Mouse (Mus musculus) heart, embryonic 13.5 days (tissue): ENCODE data around the gene Ctdspl. TPM values are rescaled to one million over a fixed set of nuclear protein-coding genes. Genes with fewer than 3 reads are reported as not detected.

Source experiments
- ATAC-seq: fragments of 200-750 bp; cut with Nextera tagmentation; 2 replicates; pipeline ENCODE4 v1.8.0; 2017; ENCODE audit warnings: moderate TSS enrichment; ENCODE audit not compliant: insufficient number of reproducible peaks, low FRiP score, low TSS enrichment; ENCODE audit errors: extremely low read depth
- H3K27ac ChIP-seq: fragments of 300-500 bp; sonication (generic); replicated peaks from 2 replicates; pipeline ENCODE4 v1.5.1; 2015; ENCODE audit warnings: moderate library complexity, mild to moderate bottlenecking, inconsistent platforms
- H3K27me3 ChIP-seq: fragments of 300-500 bp; sonication (generic); replicated peaks from 2 replicates; pipeline ENCODE4 v1.6.1; 2015; ENCODE audit warnings: mild to moderate bottlenecking, inconsistent platforms
- H3K36me3 ChIP-seq: fragments of 300-500 bp; sonication (generic); 2 replicates; pipeline ENCODE4 v1.6.1; 2015; ENCODE audit warnings: mild to moderate bottlenecking, inconsistent platforms
- H3K4me1 ChIP-seq: fragments of 300-500 bp; sonication (generic); 2 replicates; pipeline ENCODE4 v1.6.1; 2015; ENCODE audit warnings: inconsistent platforms
- H3K4me2 ChIP-seq: fragments of 300-500 bp; sonication (generic); 2 replicates; pipeline ENCODE4 v1.6.1; 2015; ENCODE audit warnings: inconsistent platforms, mild to moderate bottlenecking, moderate library complexity
- H3K4me3 ChIP-seq: fragments of 300-500 bp; sonication (generic); 2 replicates; pipeline ENCODE4 v1.5.1; 2015; ENCODE audit warnings: moderate library complexity, mild to moderate bottlenecking, inconsistent platforms
- H3K9ac ChIP-seq: fragments of 300-500 bp; sonication (generic); 2 replicates; pipeline ENCODE4 v1.6.1; 2015; ENCODE audit warnings: inconsistent platforms, mild to moderate bottlenecking, moderate library complexity
- H3K9me3 ChIP-seq: fragments of 300-500 bp; sonication (generic); 2 replicates; pipeline ENCODE4 v1.6.1; 2016; ENCODE audit warnings: inconsistent platforms
- WGBS: fragments of 180-500 bp; shearing (Covaris S2); methylation state at CpG from one replicate; pipeline ENCODE4 v1.1.7; 2015; ENCODE audit warnings: mixed read lengths; 5-methylcytosine and 5-hydroxymethylcytosine counted together
- polyA plus RNA-seq: library from polyadenylated mRNA; unstranded; fragments of >200 nt; fragmentation: Nextera tagmentation; extraction: Ambion mirVana; gene quantifications from 2 replicates; pipeline ENCODE4 v1.2.1, GENCODE M21; 2015

Ctdspl gene
- polyA plus RNA-seq, 1 experiment from 2014 or later = 6.8 TPM

DNA sequence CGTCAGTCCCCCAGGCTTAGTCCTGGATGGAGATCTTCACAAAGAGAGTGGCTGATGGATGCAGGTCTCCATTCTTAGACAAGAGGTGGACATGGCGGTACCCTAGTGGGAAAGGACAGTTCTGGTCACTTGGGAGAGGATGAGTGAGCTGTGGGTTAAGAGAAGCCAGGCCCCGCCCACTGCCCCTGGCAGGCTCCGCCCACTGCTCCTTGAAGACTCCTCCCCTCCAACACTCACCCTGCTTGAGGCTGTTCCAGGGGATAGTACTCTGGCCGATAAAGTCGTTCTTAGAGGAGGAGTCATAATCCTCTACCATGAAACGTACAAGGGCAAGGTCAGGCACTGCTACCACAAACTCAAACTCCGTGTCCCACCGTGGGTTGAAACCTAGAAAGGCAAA, 145.5 kb downstream of the Ctdspl start:
- Histone ChIP-seq H3K36me3 (peaks cover 53% of the 10 kb centered on the region), H3K4me2 (no peak overlapping the region), H3K27ac (no peak overlapping the region), H3K4me3 (no peak overlapping the region), H3K9me3 (no peaks in the 10 kb centered on the region), H3K9ac (no peak overlapping the region), H3K27me3 (peaks cover 3% of the 10 kb centered on the region; the same call in 1 of the 2 replicates), H3K4me1 (peaks cover 35% of the 10 kb centered on the region)
- WGBS = 76% methylated on average over 9 of the region's 9 CpGs
- ATAC-seq = no peak

DNA sequence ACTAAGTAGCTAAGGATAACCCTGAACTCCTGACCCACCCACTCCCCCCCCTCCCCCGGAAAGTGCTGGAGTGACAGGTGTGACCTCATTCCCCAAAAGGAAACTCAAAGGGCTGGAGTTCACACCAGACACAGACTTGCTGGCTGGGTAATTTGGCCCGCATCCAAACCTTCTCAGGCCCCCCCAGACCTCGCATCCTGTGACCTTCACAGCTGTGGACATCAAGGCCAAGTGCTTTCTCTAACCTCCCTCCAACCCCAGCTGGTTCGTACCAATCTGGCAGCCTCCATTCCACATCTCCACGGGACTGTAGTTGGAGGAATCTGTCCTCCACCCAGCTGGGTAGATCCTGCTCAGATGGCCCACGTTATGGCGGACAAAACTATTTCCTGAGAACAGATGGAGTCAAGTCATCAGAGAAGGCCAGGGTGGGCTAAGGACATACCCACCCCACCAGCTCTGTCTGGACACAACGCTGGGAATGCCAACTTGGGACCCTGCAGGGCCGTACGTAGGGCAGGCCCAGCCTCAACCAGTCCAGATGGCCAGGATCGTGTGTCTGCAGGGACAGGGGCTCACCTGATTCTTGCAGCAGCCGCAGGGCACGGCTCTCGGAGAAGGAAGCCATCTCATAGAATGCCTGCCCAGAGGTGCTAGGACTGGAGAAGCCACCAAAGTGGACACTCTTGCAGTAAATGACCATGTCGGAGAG, 147.1 kb downstream of the Ctdspl start:
- Histone ChIP-seq H3K9me3 (no peaks in the 10 kb centered on the region), H3K4me3 (no peak overlapping the region), H3K4me2 (no peak overlapping the region), H3K27me3 (no peaks in the 10 kb centered on the region), H3K4me1 (peaks cover 32% of the 10 kb centered on the region), H3K9ac (no peak overlapping the region), H3K36me3 (peaks cover 68% of the 10 kb centered on the region), H3K27ac (peak overlapping the region; percentile 16)
- no peak for ATAC-seq
- WGBS = 70% methylated on average over 15 of the region's 15 CpGs

DNA sequence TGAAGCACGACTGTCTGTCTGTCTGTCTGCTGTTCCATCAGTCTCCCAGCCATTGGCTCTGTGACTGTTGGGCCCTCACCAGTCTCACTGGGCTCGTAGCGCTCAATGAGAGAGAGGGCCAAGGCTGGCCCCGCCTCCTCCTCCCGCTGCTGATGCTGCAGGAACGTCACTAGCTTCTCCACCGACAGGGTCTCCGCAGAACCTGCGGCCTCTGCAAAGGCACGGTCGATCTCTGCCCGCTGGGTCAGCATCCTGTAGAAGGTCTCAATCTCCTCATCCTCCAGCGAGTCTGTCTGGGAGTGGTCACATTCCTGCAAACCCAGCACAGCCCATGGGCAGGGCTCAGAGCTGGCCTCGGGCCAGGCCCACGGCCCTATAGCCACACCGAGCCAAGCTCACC, 149.4 kb downstream of the Ctdspl start:
- Histone ChIP-seq H3K4me1 (peaks cover 19% of the 10 kb centered on the region), H3K4me2 (0 out of 2 replicates have a peak overlapping the region, but pooled peaks have one; percentile 12), H3K9ac (no peak overlapping the region), H3K4me3 (no peak overlapping the region), H3K27ac (no peak overlapping the region), H3K9me3 (no peaks in the 10 kb centered on the region), H3K27me3 (no peaks in the 10 kb centered on the region), H3K36me3 (peaks cover 91% of the 10 kb centered on the region)
- ATAC-seq = no peak
- 50% methylated on average over 16 of the region's 16 CpGs for WGBS

DNA sequence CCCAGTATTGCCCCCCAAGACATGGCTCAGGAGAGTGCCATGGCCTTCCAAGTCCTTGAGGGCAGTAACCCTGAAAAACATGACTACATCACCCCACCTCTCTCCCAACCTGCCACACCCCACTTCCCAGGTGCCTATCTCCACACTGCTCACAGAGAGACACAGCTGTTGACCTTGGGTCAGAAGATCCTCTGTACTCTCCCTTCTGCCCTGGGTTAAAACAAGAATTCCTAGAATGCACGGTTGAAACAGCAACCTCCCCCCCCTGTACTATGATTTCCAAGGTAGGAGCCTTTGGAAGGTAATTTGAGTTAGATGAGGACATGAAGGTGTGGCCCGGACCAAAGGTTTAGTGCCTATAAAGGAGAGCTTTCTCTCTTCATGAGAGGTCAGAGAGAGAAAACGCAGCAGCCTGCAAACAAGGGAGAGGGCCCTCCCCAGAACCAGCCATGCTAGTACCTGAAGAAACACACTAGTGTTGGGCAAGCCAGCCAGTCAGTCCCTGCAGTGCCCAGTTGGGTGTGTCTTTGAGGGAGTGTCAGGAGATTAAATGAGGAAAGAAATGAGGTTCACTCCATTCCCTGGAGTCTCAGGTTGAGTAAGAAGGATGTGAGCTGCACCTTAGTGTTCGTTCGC, 153.9 kb downstream of the Ctdspl start:
- Histone ChIP-seq H3K27ac (no peak overlapping the region), H3K9ac (no peak overlapping the region), H3K4me3 (no peak overlapping the region), H3K27me3 (no peaks in the 10 kb centered on the region), H3K36me3 (peaks cover 59% of the 10 kb centered on the region), H3K4me2 (no peak overlapping the region), H3K4me1 (peaks cover 33% of the 10 kb centered on the region), H3K9me3 (no peaks in the 10 kb centered on the region)
- ATAC-seq = no peak
- 63% methylated on average over 5 of the region's 5 CpGs for WGBS

DNA sequence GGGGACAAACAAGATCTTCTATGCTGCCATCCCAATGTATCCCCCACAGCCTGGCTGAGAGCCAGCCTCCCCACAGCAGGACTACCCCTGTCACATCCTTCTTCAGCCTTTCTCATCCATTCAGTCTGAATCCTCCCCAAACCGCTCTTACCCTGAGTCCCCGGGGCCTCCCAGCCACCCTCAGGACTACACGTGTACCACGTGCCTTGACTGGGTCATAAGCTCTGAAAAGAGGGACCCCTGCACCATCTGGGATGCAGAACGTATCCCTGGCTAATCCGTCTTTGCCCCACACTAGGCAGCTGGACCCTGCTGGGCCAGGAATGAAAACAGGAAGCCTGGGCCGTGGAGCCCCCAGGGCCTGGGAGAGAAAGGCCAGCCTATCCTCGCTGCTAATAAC, 155.8 kb downstream of the Ctdspl start:
- no peaks in the 10 kb centered on the region for H3K9me3 ChIP-seq
- peaks cover 45% of the 10 kb centered on the region for H3K4me1 ChIP-seq
- no peaks in the 10 kb centered on the region for H3K27me3 ChIP-seq
- no peak overlapping the region; the same call in 1 of the 2 replicates for H3K9ac ChIP-seq
- WGBS = 30% methylated on average over 8 of the region's 8 CpGs
- H3K27ac ChIP-seq = peak overlapping the region; percentile 71
- no peak for ATAC-seq
- H3K4me3 ChIP-seq = no peak overlapping the region
- H3K4me2 ChIP-seq = no peak overlapping the region
- H3K36me3 ChIP-seq = peaks cover 41% of the 10 kb centered on the region

DNA sequence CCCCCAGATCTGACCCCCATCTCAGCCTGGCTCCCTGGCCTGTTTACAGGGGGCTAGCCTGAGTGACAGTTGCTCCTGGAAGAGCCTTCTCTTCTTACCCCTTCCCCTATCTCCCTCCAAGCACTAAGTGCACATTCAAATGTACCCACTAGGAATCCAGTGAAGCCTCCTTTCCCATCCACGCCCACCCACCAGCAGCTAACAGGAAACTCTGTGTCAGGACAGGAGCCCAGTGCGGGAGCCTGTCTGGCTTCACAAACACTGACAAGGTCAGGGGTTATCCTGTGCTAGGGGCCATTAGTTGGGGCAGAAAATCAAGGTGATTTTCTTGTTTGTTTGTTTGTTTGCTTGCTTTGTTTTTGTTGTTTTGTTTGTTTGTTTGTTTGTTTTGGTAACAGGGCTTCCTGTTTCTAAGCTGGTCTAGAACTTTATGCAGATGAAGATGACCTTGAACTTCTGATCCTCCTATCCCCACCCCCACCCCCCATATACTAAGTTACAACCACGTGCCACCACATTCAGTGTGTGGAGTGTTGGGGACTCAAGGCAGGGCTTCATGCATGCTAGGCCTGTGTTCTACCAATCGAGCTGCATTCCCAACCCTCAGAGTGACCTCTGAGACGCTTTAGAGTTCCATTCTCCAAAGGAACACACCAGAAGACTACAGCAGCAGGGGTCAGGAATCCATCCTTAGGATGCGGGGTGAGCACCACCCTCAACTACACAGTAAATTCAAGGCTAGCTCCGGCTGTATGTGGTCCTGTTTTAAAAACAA, 156.6 kb downstream of the Ctdspl start:
- H3K4me2 ChIP-seq = no peak overlapping the region
- H3K4me3 ChIP-seq = no peak overlapping the region
- H3K9ac ChIP-seq = no peak overlapping the region
- H3K4me1 ChIP-seq = peaks cover 53% of the 10 kb centered on the region
- no peaks in the 10 kb centered on the region for H3K9me3 ChIP-seq
- H3K27ac ChIP-seq = peak overlapping the region; percentile 71
- ATAC-seq = no peak
- 62% methylated on average over 7 of the region's 7 CpGs for WGBS
- H3K27me3 ChIP-seq = no peaks in the 10 kb centered on the region
- peaks cover 33% of the 10 kb centered on the region for H3K36me3 ChIP-seq

DNA sequence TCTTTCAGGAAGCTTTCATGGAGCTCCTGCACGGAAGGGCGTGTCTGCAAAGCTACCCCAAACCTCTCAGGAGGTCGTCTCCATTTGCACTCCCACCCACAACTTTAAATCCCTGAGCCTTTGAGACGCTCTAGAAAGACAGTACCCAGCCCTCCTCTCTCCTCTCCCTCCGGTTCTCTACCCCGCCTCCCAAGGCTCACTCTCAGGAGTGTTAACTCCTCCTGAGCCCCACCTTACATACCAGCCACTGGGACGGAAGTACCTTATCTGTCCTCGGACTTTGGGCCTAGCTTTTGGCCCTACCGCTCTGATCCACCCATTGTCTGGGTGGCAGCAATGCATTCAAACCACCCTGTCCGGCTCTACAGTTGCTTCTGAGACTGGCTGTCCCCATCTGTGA, 157.7 kb downstream of the Ctdspl start:
- no peaks in the 10 kb centered on the region for H3K9me3 ChIP-seq
- no peak overlapping the region for H3K9ac ChIP-seq
- peaks cover 22% of the 10 kb centered on the region for H3K36me3 ChIP-seq
- WGBS = 60% methylated on average over 10 of the region's 10 CpGs
- H3K4me2 ChIP-seq = no peak overlapping the region
- no peaks in the 10 kb centered on the region for H3K27me3 ChIP-seq
- peaks cover 61% of the 10 kb centered on the region for H3K4me1 ChIP-seq
- H3K27ac ChIP-seq = no peak overlapping the region
- no peak for ATAC-seq
- H3K4me3 ChIP-seq = no peak overlapping the region

DNA sequence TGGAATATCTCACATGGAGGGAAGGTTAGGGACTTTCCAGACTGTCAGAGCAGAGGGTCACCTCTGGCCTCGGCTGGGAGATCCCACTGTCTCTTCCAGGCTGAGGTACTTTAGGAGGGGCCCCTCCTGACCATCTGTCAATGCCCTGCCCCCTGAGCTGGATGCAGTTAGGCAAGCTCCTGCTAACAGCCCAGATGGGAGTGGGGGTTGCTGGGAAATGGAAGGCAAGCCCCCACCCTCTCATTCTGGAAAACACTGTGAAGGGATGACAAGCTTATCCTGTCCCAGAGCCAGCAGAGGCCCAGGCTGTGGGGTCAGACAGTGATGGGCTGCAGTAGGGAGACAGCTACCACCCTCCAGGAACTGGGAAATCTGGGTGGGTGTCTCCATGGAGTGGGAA, 160.2 kb downstream of the Ctdspl start:
- WGBS = 0% methylated on average over 1 of the region's 1 CpGs
- H3K36me3 ChIP-seq = peaks cover 3% of the 10 kb centered on the region; the same call in 1 of the 2 replicates
- H3K27ac ChIP-seq = peak overlapping the region; percentile 36; the same call in 1 of the 2 replicates
- H3K9ac ChIP-seq = 0 out of 2 replicates have a peak overlapping the region, but pooled peaks have one; percentile 11
- no peak overlapping the region for H3K4me3 ChIP-seq
- H3K4me2 ChIP-seq = no peak overlapping the region
- no peaks in the 10 kb centered on the region; the same call in 1 of the 2 replicates for H3K27me3 ChIP-seq
- H3K4me1 ChIP-seq = peaks cover 67% of the 10 kb centered on the region
- no peak; the same call in 1 of the 2 replicates for ATAC-seq
- no peaks in the 10 kb centered on the region for H3K9me3 ChIP-seq

DNA sequence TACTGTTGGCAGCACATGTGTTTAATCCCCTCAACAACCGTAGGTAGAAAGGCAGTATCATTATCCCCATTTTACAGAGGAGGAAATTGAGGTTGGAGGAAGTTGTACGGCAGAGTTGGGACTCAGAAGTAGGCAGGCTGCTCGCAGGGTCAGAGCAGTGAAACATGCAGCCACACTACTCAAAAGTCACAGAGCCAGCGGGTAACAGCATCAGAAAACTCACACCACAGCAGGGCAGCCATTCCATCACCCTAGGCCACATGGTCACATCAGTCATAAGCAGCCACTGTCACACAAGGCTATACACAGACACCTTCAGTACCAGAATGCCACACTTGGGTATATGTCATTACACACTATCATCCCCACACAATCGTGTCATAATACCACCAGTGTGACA, 161.1 kb downstream of the Ctdspl start:
- Histone ChIP-seq H3K27me3 (no peaks in the 10 kb centered on the region; the same call in 1 of the 2 replicates), H3K4me1 (peaks cover 71% of the 10 kb centered on the region), H3K4me2 (peak overlapping the region; percentile 74), H3K27ac (peak overlapping the region; percentile 81), H3K9ac (peak overlapping the region; percentile 70; the same call in 1 of the 2 replicates), H3K4me3 (peak overlapping the region; percentile 52), H3K36me3 (peaks cover 3% of the 10 kb centered on the region; the same call in 1 of the 2 replicates), H3K9me3 (no peaks in the 10 kb centered on the region)
- no peak for ATAC-seq
- WGBS = 75% methylated on average over 5 of the region's 5 CpGs

DNA sequence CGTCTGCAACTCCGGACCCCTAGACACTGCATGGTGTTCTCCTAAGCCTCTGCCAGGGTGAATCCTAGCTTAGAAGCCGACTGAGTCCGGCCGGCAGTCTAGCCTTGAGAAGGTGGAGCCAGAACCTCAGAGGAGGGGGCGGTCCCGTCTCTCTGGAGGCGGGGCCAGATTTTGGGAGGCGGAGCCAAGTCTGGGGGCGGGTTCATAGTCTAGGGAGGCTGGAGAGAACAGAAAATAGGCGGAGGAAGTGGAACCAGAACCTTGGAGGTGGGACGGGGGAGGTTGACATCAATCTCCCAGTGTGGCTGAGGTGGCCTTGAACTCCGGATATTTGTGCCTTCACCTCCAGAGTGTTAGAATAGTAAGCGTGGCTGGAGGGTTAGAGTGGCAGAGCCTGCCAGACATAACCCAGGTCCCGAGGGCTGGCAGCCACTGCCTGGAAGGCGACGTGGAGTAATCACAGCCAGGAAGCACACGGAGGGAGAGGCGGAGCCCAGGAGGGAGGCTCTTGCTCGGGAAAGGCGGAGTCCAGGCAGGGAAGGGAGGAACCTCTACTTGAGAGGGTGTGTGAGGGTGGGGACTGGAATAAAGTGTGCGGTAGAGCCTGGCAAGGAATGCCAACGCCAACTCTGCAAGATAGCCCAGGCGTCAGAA, 162.0 kb downstream of the Ctdspl start:
- peak; percentile 44 for ATAC-seq
- Histone ChIP-seq H3K9ac (peak overlapping the region; percentile 70), H3K27me3 (no peaks in the 10 kb centered on the region; the same call in 1 of the 2 replicates), H3K4me2 (peak overlapping the region; percentile 74), H3K4me3 (peak overlapping the region; percentile 52), H3K4me1 (peaks cover 68% of the 10 kb centered on the region), H3K36me3 (peaks cover 3% of the 10 kb centered on the region; the same call in 1 of the 2 replicates), H3K9me3 (no peaks in the 10 kb centered on the region), H3K27ac (peak overlapping the region; percentile 81)
- 1% methylated on average over 24 of the region's 24 CpGs for WGBS
